Mouse (Mus musculus): ENCODE measurements around the gene Mmp23. TPM values are rescaled to one million over a fixed set of nuclear protein-coding genes. Genes with fewer than 3 reads are reported as not detected.

The Mmp23 gene
- under 1 TPM; 0.39 to 0.75 TPM for total RNA-seq (2023)

DNA sequence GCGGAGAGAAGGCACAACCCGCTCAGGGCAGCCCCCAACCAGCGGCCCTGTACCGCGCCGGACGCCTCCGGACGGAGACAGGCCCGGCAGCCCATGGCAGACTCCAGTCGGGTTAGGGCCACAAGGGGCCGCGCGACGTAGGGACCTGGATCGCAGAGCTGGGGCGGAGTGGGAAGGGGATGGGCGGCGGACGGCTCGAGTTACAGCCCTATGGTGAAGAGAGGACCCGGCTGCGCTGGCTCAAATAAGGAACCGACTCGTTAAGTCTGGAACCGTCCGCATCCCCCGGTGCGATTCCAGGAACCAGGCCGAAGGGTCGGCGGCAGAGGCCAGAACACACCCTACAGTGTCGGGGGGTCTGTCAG lies at the start of gene Mmp23:
TSS of gene Mmp23 (minus strand) at position 299 of the 365 bp plus-strand sequence.

DNA sequence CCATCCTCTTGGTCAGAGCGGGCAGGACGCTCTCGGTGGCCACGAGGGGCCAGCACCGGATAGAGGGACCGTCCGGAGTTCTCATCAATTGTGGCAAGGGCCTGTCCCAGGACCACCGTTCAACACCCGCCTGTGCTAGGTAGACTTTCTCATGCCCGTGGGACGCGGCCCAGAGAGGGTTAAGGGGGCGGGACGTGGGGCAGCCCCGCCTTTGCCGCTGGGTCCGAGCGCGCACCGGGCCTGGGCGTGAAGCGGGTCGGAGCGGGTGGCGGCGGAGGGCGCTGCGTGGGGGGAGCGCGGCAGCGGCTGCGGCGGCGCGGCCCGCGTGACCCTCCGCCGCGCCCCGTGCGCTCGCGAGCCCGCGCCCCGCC lies 40.9 kb upstream of the Mmp23 start, which contains the start of gene Fndc10:
TSS of gene Fndc10 (plus strand) at position 232 of the 371 bp plus-strand sequence.

DNA sequence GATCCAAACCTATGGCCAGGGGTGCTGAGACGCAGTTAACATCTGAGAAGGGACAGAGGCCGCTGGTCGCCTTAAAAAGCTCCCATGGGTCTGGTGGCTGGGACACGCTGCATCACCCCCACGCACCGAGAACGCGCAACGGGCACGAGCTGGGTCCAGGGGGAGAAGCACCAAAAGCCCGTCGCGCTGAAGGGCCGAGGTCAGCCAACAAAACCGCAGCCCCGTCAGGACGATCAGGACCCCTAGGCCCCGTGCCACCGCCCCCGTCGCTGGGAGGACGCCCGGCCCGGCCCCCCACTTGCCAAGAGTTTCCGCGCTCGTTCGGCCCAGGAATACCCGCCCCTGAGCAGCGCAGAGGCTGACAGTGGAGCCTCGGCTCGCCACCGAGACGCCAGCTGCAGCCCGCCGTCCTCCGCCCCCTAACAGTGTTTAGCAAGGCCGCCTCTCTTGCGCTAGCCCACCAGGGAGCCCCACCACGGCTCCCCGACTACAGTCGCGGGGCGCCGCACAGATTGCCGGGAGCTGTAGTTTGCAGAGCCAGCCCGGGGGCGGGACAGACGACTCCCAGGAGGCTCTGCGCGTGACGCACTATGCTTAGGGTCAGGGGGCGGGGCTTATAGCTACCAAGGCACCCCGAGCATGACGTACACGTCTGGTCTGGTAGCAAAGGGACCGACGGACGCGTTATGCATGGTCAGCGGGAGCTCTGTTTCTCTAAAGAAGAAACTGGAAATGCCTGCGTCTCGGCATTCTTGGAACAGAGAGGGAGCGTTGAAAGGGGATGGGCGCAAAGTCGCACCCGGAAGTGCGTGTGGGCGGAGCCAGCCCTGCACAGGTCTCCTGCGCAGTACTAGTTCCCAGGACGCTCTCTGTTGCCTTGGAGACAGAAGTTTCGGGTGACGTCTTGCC lies 15.8 kb upstream of the Mmp23 start, which contains the start of gene Mib2:
TSS of gene Mib2 (minus strand) at position 510 of the 909 bp plus-strand sequence.

DNA sequence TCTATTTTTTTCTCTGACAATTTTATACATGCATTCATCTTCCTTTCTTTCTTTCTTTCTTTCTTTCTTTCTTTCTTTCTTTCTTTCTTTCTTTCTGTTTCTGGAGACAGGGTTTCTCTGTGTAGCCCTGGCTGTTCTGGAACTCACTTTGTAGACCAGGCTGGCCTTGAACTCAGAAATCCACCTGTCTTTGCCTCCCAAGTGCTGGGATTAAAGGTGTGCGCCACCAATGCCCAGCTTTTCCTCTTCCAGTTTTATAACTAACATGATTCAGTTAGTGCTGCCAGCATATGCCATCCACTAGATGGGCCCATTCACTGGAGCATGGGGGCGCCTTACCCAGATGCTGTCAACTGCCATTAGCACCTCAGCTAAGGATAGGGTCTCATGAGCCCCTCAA lies 7.9 kb downstream of the Mmp23 start, which contains the start of gene Gm10563:
TSS of gene Gm10563 (minus strand) at position 101 of the 400 bp plus-strand sequence.

GRCm38 (mm10) chr4:155624338-155625291 lies 28.6 kb downstream of the Mmp23 start, which contains the start of gene Cdk11b:
TSS of gene Cdk11b (plus strand) at chr4:155624854.

DNA sequence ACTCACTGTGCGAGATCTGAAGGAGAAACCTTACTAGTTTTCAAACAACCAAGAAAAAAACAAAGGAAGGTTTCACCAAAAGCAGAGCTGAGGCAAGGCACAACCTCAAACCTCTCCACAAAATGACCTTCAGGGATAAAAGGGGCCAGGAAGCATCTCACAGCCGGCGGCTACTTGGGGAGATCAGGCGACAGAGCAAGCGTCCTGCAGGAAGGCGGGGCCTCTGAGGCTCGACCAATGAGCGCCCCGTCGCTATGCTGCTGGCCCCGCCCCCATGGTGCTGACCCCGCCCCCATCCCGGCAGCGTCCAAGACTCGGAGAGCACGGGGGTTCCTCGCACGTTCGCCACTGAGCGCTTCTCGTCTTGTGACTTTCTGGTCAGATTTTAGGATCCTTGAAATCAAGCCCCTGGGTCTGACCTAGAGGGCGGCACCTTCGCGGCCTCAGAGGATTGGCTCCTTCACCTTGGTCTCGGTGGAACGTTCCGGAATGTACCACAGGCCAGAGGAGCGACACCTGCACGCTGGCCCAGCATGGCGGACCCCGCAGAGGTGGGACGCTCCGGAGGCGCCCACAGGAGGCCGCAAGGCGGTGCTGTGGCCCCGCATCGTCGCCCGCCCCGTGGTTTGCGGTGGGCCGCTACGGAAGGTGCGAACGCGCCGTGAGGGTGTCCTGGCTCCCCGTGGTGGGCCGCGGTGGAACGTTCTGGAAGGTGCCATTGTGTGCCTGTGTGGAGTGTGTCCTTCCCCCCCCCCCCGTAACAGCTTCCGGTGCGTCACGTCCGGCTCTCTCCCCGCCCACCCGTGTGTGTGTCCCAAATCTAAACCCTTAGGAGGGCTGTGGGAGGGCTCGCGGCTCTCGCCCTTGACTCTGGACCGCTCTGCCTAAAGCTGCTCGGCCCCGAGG lies 51.8 kb downstream of the Mmp23 start, which contains the start of gene Slc35e2:
TSS of gene Slc35e2 (plus strand) at position 326 of the 906 bp plus-strand sequence.

Other genes starting within 250 kb of the Mmp23 start
- gene Cfap74, start 244.2 kb downstream of the Mmp23 start, total RNA-seq (2023): under 1 TPM; 0.48 to 0.55 TPM
- not detected for gene Tmem52, start 184.3 kb downstream of the Mmp23 start, total RNA-seq (2023)
- gene Gnb1, start 162.0 kb downstream of the Mmp23 start, total RNA-seq (2023): 100 to 1,000 TPM; 248 to 278 TPM
- 100 to 1,000 TPM; 330 to 334 TPM for gene Nadk, start 91.0 kb downstream of the Mmp23 start, total RNA-seq (2023)
- 10 to 100 TPM; 16.7 to 17.2 TPM for gene Slc35e2, start 52.0 kb downstream of the Mmp23 start, total RNA-seq (2023)
- gene Cdk11b, start 28.5 kb downstream of the Mmp23 start, total RNA-seq (2023): 100 to 1,000 TPM; 112 to 122 TPM
- gene Gm10563, start 8.0 kb downstream of the Mmp23 start, total RNA-seq (2023): not detected
- 10 to 100 TPM; 36.8 TPM for gene Mib2, start 15.8 kb upstream of the Mmp23 start, total RNA-seq (2023)
- gene Fndc10, start 41.0 kb upstream of the Mmp23 start, total RNA-seq (2023): under 1 TPM; 0.49 to 0.57 TPM
- 10 to 100 TPM; 87.7 to 96.0 TPM for gene Ssu72, start 51.4 kb upstream of the Mmp23 start, total RNA-seq (2023)
- gene Tmem240, start 81.4 kb upstream of the Mmp23 start, total RNA-seq (2023): under 1 TPM; 0.18 to 0.20 TPM
- 10 to 100 TPM; 14.9 to 15.3 TPM for gene Atad3a, start 107.7 kb upstream of the Mmp23 start, total RNA-seq (2023)
- under 1 TPM; 0.09 to 0.11 TPM for gene Vwa1, start 121.3 kb upstream of the Mmp23 start, total RNA-seq (2023)
- gene Tmem88b, start 132.5 kb upstream of the Mmp23 start, total RNA-seq (2023): not detected
- gene Ankrd65, start 137.1 kb upstream of the Mmp23 start, total RNA-seq (2023): not detected
- gene Mrpl20, start 149.5 kb upstream of the Mmp23 start, total RNA-seq (2023): 10 to 100 TPM; 47.8 to 55.1 TPM
- gene Ccnl2, start 159.1 kb upstream of the Mmp23 start, total RNA-seq (2023): 100 to 1,000 TPM; 114 to 134 TPM
- 10 to 100 TPM; 81.9 to 91.0 TPM for gene Aurkaip1, start 177.9 kb upstream of the Mmp23 start, total RNA-seq (2023)
- 1 to 10 TPM in 1 of 2 experiments, under 1 TPM in 1; 0.57 to 1.3 TPM for gene Mxra8, start 186.3 kb upstream of the Mmp23 start, total RNA-seq (2023)
- gene Dvl1, start 194.0 kb upstream of the Mmp23 start, total RNA-seq (2023): 10 to 100 TPM; 43.2 to 47.3 TPM
- 1 to 10 TPM; 2.5 to 2.7 TPM for gene Tas1r3, start 210.0 kb upstream of the Mmp23 start, total RNA-seq (2023)
- gene Cptp, start 216.1 kb upstream of the Mmp23 start, total RNA-seq (2023): 10 to 100 TPM; 17.2 to 22.4 TPM
- gene Ints11, start 216.2 kb upstream of the Mmp23 start, total RNA-seq (2023): 10 to 100 TPM; 35.3 to 37.1 TPM
- gene Pusl1, start 238.4 kb upstream of the Mmp23 start, total RNA-seq (2023): 10 to 100 TPM; 10.8 to 11.2 TPM
- 10 to 100 TPM; 59.6 to 69.9 TPM for gene Acap3, start 238.4 kb upstream of the Mmp23 start, total RNA-seq (2023)